Mouse (Mus musculus) spleen, postnatal 4 days (tissue): ENCODE data around the gene Rack1.
"Not testable (repeated sequence)": the region's sequence is repeated elsewhere in the genome, so short reads cannot be mapped to it uniquely, and the experiment has no call there.

Experiments
- DNase-seq, 2 experiments: peaks; one replicate each; pipeline ENCODE4 v3.0.0; 2022; ENCODE audit warnings: low spot score in 2 of 2

Gene Rack1

GRCm38 (mm10) chr11:48838879-48839680 lies 38.9 kb downstream of the Rack1 start:
- no peak for DNase-seq

- no peak for DNase-seq
Observed at GRCm38 (mm10) chr11:48840805-48841204, 40.7 kb downstream of the Rack1 start.

- no peak for DNase-seq
Observed at GRCm38 (mm10) chr11:48841213-48841612, 41.1 kb downstream of the Rack1 start.

- no peak for DNase-seq
Observed at GRCm38 (mm10) chr11:48842378-48842792, 42.3 kb downstream of the Rack1 start.

- no peak for DNase-seq
Observed at GRCm38 (mm10) chr11:48843202-48843601, 43.1 kb downstream of the Rack1 start.

GRCm38 (mm10) chr11:48844309-48844708 lies 44.2 kb downstream of the Rack1 start:
- no peak for DNase-seq

- DNase-seq = no peak
Observed at GRCm38 (mm10) chr11:48845244-48845815, 45.2 kb downstream of the Rack1 start.

GRCm38 (mm10) chr11:48846362-48846761 lies 46.2 kb downstream of the Rack1 start:
- DNase-seq = not testable (repeated sequence)

- no peak for DNase-seq
Observed at GRCm38 (mm10) chr11:48846881-48847280, 46.7 kb downstream of the Rack1 start.

- no peak for DNase-seq
Observed at GRCm38 (mm10) chr11:48850240-48850639, 50.1 kb downstream of the Rack1 start.

GRCm38 (mm10) chr11:48851270-48851995 lies 51.3 kb downstream of the Rack1 start:
- no peak for DNase-seq

GRCm38 (mm10) chr11:48852190-48852589 lies 52.1 kb downstream of the Rack1 start:
- DNase-seq = peak in 1 of 2 experiments; percentile 37

- peak in 1 of 2 experiments; percentile 53 for DNase-seq
Observed at GRCm38 (mm10) chr11:48852624-48853473, 52.7 kb downstream of the Rack1 start.

GRCm38 (mm10) chr11:48853474-48854180 lies 53.5 kb downstream of the Rack1 start:
- DNase-seq = peak; percentile 82 to 91
